Mouse (Mus musculus): ENCODE data around the gene Prss8.

Prss8 gene

DNA sequence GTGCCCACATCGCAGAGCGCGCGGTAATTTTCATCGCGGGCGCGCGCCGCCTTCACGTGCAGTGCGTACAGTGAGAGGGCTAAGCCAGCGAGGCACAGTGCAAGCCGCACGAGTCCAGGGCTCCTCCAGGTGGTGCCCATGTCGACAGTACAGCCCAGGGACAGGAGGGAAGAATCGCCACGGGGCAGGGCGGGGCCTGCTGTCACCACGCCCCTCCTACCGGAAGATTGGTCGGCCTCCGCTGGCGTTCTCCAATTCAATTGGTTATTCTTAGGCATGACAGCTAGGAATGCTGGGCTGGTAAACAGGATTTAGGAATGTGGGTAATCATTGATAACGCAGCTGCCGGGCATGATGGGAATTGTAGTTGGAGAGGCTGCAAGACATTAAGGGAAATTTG, 34.5 kb downstream of the Prss8 start, which contains the start of the genes Gm21974 and Vkorc1:
Gene Gm21974 (minus strand): TSS at position 13 of the 400 bp plus-strand sequence.
Gene Vkorc1 (minus strand): TSS at position 176 of the 400 bp plus-strand sequence.
- in situ Hi-C loops (cut with MboI, MseI), result no loop called here

GRCm38 (mm10) chr7:127894480-127894879, 35.4 kb downstream of the Prss8 start:
- in situ Hi-C loops (cut with MboI, MseI), result no loop called here

DNA sequence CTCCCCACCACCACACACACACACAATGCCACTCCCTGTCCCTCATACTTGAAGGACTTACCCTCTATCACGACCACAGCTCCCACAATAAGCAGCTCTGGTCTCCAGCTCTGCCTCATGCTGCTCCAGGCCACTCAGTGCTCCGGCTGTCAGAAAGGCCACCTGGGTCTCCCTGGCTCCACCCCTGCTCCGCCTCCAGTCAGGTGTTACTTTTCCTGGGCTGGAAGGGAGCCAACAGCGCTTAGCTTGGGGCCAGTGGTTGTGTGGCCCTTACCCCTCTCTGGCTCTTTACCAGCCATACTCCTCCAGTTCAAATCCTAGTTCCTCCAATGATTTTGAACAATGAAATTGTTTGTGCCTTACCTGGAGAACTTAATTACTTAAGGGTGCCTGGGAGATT, 39.1 kb downstream of the Prss8 start, which contains the start of gene Prss53:
Gene Prss53 (minus strand): TSS at position 173 of the 400 bp plus-strand sequence.
- in situ Hi-C loops (cut with MboI, MseI), result no loop called here

DNA sequence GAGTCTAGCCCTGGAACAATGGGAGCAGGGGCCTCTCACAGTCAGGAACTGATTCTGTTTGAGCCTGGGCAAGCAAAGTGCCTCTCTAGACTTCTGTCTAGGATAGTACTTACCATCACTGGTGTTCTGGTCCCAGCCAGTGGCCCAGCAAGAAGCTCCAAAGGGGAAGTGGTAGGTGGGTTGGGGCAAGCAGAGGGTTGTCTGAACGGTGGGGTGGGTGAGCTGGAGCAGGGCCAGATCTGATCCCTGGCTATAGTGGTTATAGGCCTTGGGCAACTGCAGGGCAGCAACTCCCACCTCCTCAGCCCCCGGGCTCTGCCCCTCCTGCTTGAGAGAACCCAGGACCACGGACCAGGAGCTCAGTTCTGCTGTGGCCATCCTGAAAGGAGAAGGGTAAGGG, 41.1 kb downstream of the Prss8 start:
- in situ Hi-C loops (cut with MboI, MseI), result no loop called here

DNA sequence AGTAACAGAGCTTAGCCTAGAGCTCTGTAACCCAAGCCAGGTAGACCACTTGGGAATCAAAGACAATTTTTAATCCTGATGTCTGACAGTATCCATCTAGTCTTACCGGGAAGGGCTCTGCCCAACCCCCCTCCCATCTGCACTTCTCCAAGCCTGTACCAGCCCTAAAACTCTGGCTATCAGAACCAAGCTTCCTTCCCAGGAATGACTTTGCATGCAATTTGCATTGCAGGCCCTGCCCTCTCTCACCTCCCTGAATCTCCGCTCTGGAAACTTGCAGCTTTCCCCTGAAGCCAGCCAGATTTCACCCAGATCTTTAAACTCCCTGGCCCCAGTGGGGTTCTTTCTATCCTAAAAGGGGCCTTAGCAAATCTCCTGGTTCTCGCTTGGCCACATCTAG, 42.1 kb downstream of the Prss8 start:
- in situ Hi-C loops (cut with MboI, MseI), result no loop called here

- in situ Hi-C loops (cut with MboI, MseI), result no loop called here
These were observed 42.7 kb downstream of the Prss8 start for GRCm38 (mm10) chr7:127887191-127887590.

DNA sequence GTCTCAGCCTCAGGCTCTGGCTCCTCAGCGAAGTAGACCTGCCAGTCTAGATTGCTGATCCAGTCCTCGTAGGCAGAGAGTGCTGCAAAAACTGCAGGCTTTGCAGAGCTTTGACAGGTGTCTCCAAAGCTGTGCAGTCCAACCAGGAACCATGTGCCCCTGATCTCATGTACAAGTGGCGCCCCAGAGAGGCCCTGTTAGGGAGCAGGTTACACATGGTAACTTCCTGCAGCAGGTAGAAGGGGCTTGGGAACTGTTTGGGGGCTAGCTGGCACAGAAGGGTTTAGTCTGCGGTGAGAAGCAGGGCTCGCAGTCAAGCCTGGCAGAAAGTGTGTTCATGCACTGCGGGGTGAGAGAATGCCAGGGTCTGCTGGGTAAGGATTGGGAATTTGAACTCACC, 43.4 kb downstream of the Prss8 start:
- in situ Hi-C loops (cut with MboI, MseI), result no loop called here

DNA sequence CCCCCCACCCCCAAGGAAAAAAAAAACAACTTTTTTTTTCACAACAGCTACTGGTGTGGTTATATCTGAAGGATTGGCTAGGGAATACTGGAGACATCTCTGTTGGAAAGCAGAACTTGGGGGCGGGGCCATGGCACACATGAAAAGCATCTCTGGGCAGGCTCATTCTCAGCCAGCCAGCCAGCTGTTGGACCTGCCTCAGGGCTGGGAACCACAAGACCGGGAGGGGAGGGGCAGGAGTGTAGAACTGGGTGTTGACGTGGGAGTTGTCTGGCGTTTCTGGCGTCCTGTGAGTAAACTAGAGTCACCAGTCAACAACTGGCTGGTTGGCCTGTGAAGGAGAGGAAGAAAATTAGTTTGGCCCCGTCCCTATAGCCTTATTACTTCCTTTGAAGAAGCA, 44.0 kb downstream of the Prss8 start:
- in situ Hi-C loops (cut with MboI, MseI), result no loop called here

DNA sequence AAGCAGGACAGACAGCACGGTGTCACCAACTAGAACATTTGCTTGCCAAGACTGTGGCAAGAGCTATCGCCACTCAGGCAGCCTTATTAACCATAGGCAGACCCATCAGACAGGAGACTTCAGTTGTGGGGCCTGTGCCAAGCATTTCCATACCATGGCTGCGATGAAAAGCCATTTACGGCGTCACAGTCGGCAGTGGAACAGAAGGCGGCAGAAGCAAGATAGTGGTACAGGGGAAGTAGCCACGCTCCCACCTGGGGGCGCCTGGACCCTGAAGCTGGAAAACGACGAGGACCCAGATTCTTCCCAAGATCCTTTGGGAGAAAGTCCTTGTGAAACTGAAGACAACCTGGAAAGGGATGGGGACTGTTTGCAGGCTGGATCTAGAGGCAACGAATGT, 49.5 kb downstream of the Prss8 start:
- in situ Hi-C loops (cut with MboI, MseI), result no loop called here

DNA sequence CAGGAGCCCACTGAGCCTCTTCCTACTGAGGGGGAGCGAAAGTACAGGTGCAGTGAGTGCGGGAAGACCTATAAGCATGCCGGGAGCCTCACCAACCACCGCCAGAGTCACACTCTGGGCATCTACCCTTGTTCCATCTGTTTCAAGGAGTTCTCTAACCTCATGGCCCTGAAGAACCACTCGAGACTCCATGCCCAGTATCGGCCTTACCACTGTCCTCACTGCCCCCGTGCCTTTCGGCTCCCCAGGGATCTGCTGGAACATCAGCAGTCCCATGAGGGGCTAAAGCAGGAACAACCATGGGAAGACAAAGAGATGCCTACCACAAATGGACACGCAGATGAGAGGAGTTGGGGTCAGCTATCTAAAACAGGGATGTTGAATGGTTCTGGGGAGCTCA, 50.6 kb downstream of the Prss8 start:
- in situ Hi-C loops (cut with MboI, MseI), result no loop called here

DNA sequence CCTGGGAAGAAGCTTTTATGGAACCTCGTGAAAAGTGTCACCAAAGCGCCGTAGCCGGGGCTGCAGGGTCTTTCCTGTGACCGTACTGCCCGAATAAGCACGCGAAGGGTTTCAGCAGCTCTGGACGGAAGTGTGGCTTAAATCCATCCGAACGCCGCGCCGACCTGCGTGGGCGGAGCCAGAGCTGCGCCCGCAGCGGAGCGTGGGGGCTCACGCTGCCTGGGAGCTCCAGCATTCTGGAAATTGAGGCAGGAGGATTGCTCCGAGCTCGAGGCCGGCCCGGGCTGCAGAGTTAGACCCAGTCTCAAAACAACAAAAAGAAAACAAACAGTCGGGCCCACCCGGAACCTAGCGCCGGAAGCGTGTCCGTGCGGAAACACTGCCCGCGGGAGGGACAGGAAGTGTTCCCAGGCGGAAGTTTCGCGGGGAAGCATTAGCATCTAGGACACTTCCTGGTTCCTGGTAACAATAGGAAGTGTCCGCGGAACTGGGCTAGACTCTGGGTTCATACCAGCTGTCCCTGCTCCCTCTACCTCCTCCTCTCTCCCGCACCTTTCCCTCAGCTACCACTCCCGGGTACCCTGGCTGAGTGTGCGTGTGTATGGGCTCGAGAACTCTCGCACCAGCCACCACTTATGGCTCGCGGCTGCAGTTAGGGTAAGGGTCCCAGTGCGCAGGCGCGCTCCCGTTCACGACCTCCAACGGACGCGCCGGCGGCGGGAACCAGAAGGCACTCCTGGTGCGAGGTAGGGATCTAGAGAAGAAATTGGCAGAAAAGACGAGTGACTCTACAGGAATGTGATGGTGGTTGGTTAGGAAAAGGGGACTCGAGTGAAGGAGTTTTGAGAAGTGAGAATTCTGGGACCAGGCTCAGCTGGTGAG, 53.2 kb downstream of the Prss8 start, which contains the start of gene Zfp668:
Gene Zfp668 (minus strand): TSS at position 362 of the 882 bp plus-strand sequence.
- in situ Hi-C loops (cut with MboI, MseI), result no loop called here

DNA sequence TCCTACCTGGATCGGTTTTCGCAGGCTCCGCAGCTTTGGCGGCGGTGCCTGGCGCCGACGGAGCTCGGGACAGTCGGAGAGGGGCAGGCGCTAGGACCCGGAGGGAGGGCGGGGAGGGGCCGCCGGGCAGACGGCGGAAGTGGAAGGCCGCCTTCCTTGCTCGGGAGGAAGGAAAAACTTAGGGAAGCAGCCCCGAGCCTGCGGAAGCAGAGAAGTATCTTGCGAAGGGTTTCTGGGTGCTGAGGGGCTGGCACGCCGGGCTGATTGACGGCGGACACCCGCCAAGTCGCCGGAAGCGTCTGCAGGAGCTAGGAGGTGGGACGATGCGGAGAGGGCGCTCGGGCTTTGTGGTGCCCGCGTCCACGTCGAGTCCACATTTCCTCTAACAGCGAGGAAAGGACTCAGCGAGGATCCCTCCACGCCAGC, 53.9 kb downstream of the Prss8 start, which contains the start of gene Zfp646:
Gene Zfp646 (plus strand): TSS at position 181 of the 426 bp plus-strand sequence.
- in situ Hi-C loops (cut with MboI, MseI), result no loop called here
